Mouse (Mus musculus): ENCODE data around the gene Rnaseh2a. TPM values are rescaled to one million over a fixed set of nuclear protein-coding genes. Genes with fewer than 3 reads are reported as not detected.
"Not testable (repeated sequence)": the region's sequence is repeated elsewhere in the genome, so short reads cannot be mapped to it uniquely, and the experiment has no call there.

The Rnaseh2a gene
- polyA plus RNA-seq, 1 experiment: not detected

DNA sequence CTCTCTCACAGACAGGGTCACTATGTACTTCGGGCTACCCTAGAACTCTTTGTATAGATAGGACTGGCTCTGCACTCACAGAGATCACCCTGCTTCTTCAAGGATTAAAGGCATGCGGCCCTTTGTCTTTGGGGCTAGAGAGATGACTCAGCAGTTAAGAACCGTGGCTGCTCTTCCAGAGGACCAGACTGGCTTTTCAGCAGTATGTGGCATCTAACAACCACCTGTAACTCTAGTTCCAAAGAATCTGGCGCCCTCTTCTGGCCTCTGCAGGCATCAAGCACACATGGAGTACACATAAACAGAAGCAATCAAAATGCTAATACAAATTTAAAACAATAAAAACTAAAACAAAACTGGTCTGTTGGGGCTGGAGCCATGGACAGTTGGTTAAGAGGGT lies 55.6 kb downstream of the Rnaseh2a start:
- Histone ChIP-seq H3K4me1 (ENCODE audit: control insufficient read depth, insufficient read depth, low read length) (peaks cover 12% of the 10 kb centered on the region), H3K4me3 (ENCODE audit: insufficient read depth, low read depth, low read length) (no peak overlapping the region), H3K27ac (ENCODE audit: insufficient read depth, low read depth, low read length) (no peak overlapping the region)
- 49% methylated on average over 4 of the region's 4 CpGs for WGBS
- TF ChIP-seq POLR2A (IDR thresholded peaks at IDR 0.05; ENCODE audit: insufficient read depth, low read depth, low read length): no peak
- no peak for TF ChIP-seq CTCF (IDR thresholded peaks at IDR 0.05; ENCODE audit: insufficient read depth, low read depth, low read length)

DNA sequence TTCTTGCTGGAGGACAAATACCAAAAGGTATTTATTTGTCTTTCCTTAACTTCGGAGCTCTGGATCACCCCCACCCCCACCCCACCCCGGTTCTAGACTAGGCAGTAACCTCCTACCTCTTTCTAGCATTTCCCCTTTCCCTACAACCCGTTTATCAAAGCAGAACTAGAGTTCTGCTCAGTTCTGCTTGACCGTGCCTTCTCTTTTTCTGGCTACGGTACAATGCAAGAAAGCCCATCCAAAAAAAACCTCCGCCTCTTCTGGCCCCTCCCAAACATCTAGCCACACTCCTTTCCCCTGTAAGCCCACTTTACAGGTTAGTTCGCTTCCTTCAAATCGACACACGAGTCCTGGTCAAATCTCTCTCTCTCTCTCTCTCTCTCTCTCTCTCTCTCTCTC lies 56.1 kb downstream of the Rnaseh2a start:
- H3K27ac ChIP-seq (ENCODE audit: insufficient read depth, low read depth, low read length): no peak overlapping the region
- TF ChIP-seq CTCF (IDR thresholded peaks at IDR 0.05; ENCODE audit: insufficient read depth, low read depth, low read length) (no peak), POLR2A (IDR thresholded peaks at IDR 0.05; ENCODE audit: insufficient read depth, low read depth, low read length) (no peak)
- H3K4me3 ChIP-seq (ENCODE audit: insufficient read depth, low read depth, low read length): no peak overlapping the region
- 51% methylated on average over 9 of the region's 9 CpGs for WGBS
- H3K4me1 ChIP-seq (ENCODE audit: control insufficient read depth, insufficient read depth, low read length): peaks cover 16% of the 10 kb centered on the region

DNA sequence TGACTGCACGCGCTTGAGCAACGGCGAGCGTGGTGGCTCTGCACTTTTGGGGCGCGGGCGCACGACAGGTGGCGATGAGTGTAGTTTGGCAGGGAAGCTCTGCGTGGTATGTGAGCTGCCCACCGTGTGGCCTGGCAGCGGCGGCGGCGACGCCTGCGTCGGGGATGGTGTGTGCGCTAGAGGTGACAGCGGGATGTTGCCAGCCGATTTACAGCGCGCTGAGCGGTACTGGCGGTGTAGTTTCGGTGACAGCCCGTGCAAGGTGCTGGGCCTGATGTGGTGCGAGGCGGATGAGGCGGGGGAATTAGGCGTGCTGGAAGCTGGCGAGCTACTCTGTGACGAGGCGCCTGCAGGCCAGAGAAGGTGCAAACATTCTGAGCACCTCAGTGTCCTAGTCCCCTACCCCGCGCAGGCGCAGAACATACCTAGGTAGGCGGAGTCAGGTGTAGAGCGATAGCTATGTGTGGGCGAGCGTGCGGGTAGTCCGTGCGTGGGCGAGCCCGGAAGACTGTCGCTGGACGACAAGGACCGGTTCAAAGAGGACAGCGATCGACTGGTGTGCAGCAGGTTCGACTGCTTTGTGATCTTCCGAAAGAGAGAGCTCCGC lies 56.6 kb downstream of the Rnaseh2a start:
- no peak for TF ChIP-seq CTCF (IDR thresholded peaks at IDR 0.05; ENCODE audit: insufficient read depth, low read depth, low read length)
- WGBS: 37% methylated on average over 55 of the region's 55 CpGs
- H3K4me3 ChIP-seq (ENCODE audit: insufficient read depth, low read depth, low read length): no peak overlapping the region
- peaks cover 19% of the 10 kb centered on the region for H3K4me1 ChIP-seq (ENCODE audit: control insufficient read depth, insufficient read depth, low read length)
- no peak overlapping the region for H3K27ac ChIP-seq (ENCODE audit: insufficient read depth, low read depth, low read length)

DNA sequence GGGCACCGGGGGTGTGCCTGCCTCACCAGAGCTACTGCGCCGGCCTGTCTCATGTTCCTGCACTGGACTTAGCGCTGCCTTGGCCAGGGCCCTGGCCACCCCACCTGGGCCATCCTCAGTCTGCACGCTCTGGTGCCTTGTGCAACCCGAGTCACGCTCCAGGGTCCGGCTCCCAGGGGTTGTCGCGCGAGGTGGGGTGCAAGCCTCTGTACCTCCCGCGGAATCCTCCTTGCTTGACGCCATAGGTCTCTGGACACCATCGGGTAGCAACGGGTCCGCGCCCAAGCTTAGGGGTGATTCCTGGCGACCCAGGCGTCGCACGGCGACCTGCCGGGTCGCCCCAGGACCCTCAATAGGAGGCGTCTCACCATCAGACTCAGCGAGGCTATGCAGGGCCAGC lies 57.2 kb downstream of the Rnaseh2a start:
- no peak for TF ChIP-seq CTCF (IDR thresholded peaks at IDR 0.05; ENCODE audit: insufficient read depth, low read depth, low read length)
- no peak for TF ChIP-seq POLR2A (IDR thresholded peaks at IDR 0.05; ENCODE audit: insufficient read depth, low read depth, low read length)
- no peak overlapping the region for H3K27ac ChIP-seq (ENCODE audit: insufficient read depth, low read depth, low read length)
- 64% methylated on average over 27 of the region's 27 CpGs for WGBS
- H3K4me3 ChIP-seq (ENCODE audit: insufficient read depth, low read depth, low read length): no peak overlapping the region
- peaks cover 19% of the 10 kb centered on the region for H3K4me1 ChIP-seq (ENCODE audit: control insufficient read depth, insufficient read depth, low read length)

DNA sequence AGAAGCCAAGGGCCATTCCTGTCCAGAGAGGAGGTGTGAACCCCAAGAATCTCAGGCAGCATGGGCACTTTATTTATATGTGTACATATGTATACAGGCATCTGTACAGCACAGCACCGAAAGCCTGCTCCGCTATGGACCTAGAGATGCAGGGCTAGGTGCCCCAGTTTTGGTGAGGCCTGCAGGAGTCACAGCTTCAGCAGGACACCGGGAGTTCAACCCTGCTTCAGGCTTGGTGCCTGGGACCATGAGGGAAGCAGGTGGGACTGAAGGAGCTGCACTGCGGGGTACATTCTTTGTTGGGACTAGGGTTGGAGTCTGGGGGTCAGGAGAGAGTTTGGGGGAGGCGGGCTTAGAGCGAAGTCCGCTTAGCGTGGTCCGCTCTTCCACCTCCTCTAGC lies 57.7 kb downstream of the Rnaseh2a start:
- TF ChIP-seq POLR2A (IDR thresholded peaks at IDR 0.05; ENCODE audit: insufficient read depth, low read depth, low read length) (no peak), CTCF (IDR thresholded peaks at IDR 0.05; ENCODE audit: insufficient read depth, low read depth, low read length) (no peak)
- Histone ChIP-seq H3K27ac (ENCODE audit: insufficient read depth, low read depth, low read length) (no peak overlapping the region), H3K4me1 (ENCODE audit: control insufficient read depth, insufficient read depth, low read length) (peaks cover 19% of the 10 kb centered on the region), H3K4me3 (ENCODE audit: insufficient read depth, low read depth, low read length) (no peak overlapping the region)
- WGBS: 92% methylated on average over 9 of the region's 9 CpGs

DNA sequence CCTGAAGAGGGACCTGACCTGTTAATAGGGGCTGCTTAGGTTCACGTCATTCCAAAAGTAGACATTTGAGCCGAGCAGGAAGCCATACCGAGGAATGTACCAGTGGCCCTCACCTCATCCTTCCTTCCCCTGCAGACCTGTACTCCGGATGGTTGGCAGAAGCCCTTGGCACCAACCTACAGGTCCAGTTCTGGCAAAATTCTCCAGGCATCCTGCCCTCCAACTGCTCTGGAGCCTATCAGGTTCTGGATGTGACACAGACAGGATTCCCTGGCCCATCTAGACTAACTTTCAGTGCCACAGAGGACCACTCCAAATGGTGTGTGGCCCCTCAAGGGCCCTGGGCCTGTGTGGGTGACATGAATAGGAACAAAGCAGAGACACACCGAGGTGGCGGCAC lies 59.0 kb downstream of the Rnaseh2a start:
- WGBS: 88% methylated on average over 6 of the region's 6 CpGs
- TF ChIP-seq POLR2A (IDR thresholded peaks at IDR 0.05; ENCODE audit: insufficient read depth, low read depth, low read length) (no peak), CTCF (IDR thresholded peaks at IDR 0.05; ENCODE audit: insufficient read depth, low read depth, low read length) (no peak)
- Histone ChIP-seq H3K4me3 (ENCODE audit: insufficient read depth, low read depth, low read length) (no peak overlapping the region), H3K27ac (ENCODE audit: insufficient read depth, low read depth, low read length) (no peak overlapping the region), H3K4me1 (ENCODE audit: control insufficient read depth, insufficient read depth, low read length) (peaks cover 19% of the 10 kb centered on the region)

DNA sequence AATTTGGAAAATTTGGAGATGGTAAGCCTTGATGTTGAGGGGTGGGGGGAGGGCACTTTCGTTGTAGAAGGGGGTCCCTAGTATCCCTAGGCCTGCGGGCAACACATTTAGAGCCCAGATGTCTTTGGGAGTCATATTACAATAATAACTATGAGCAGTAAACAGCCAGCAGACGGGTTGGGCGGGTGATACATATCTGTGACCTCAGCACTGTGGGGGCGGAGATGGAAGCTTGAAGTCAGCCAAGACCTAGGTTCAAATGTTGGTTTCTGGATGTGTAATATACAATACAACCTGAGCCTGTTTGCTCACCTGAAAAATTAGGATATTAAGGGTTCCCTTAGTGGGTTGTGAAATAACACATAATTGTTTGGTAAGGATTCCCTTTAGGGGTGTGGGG lies 59.6 kb downstream of the Rnaseh2a start:
- 83% methylated on average over 5 of the region's 5 CpGs for WGBS
- peaks cover 19% of the 10 kb centered on the region for H3K4me1 ChIP-seq (ENCODE audit: control insufficient read depth, insufficient read depth, low read length)
- TF ChIP-seq CTCF (IDR thresholded peaks at IDR 0.05; ENCODE audit: insufficient read depth, low read depth, low read length) (no peak), POLR2A (IDR thresholded peaks at IDR 0.05; ENCODE audit: insufficient read depth, low read depth, low read length) (no peak)

DNA sequence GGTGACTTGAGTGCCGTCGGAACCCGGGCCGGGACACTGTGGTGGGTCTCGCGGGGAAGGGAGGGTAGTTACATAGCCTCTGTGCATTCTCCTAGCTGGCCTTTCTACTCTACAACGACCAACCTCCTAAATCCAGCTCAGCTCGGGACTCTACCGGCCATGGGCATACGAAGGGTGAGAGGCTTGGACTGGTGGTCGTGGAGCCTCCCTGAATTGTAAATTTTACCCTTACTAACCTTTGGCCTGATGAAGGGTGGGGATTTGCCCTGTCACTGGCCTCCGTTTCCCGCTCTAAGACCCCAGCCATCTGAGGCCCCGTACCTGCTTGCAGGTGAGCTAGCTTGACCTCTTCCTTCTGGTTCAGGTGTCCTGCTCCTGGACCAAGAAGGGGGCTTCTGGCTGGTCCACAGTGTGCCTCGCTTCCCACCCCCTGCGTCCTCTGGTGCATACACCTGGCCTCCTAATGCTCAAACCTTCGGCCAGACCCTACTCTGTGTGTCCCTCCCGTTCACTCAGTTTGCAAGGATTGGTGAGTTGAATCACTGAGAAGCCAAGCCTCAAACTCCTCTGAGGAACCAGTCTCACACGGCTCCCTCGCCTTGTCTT lies 60.3 kb downstream of the Rnaseh2a start:
- Histone ChIP-seq H3K4me3 (ENCODE audit: insufficient read depth, low read depth, low read length) (peak overlapping the region; percentile 46; the same call in 1 of the 2 replicates), H3K27ac (ENCODE audit: insufficient read depth, low read depth, low read length) (no peak overlapping the region), H3K4me1 (ENCODE audit: control insufficient read depth, insufficient read depth, low read length) (peaks cover 19% of the 10 kb centered on the region)
- WGBS: 62% methylated on average over 20 of the region's 20 CpGs
- TF ChIP-seq POLR2A (IDR thresholded peaks at IDR 0.05; ENCODE audit: insufficient read depth, low read depth, low read length) (no peak), CTCF (IDR thresholded peaks at IDR 0.05; ENCODE audit: insufficient read depth, low read depth, low read length) (no peak)

More for the DNA sequence above, 59.6 kb downstream of the Rnaseh2a start:
- Histone ChIP-seq H3K27ac (ENCODE audit: insufficient read depth, low read depth, low read length) (no peak overlapping the region), H3K4me3 (ENCODE audit: insufficient read depth, low read depth, low read length) (no peak overlapping the region)

DNA sequence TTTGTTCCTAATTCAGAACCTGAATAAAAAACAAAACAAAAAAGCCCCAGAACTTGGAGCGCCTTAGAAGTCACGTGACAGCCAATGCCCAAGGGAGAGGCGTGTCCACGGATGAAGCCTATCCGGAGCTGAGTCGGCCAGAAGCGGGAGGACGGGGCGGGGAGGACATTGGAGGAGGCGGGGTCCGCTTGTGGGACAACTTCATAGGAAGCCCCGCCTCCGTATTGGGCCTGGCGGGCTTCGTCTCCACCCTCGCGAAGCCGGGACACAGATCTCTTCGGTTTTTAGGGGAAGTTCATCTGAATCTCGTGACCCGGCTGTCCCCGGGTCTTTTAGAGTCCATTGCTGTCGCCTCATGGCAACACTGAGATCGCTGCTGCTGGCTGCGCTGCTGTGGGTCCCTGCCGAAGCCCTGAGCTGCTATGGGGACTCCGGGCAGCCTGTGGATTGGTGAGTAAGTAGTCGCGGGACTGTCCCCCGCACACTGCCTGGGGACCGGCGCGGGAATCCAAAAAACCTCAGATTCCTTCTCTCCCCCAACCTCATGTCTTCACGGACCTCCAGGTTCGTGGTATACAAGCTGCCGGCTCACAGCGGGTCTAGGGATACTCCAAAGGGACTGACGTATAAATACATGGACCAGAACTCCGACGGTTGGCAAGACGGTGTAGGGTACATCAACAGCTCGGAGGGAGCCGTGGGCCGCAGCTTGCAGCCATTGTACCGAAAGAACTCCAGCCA lies 61.0 kb downstream of the Rnaseh2a start, which contains the start of gene Dnase2a:
Gene Dnase2a (plus strand): TSS at position 140 of the 741 bp plus-strand sequence.
- Histone ChIP-seq H3K4me3 (ENCODE audit: insufficient read depth, low read depth, low read length) (peak within 1 kb of the TSS; percentile 46), H3K4me1 (ENCODE audit: control insufficient read depth, insufficient read depth, low read length) (peaks cover 19% of the 10 kb centered on the region), H3K27ac (ENCODE audit: insufficient read depth, low read depth, low read length) (no peak within 1 kb of the TSS)
- WGBS: 6% methylated on average over 45 of the region's 45 CpGs
- no peak for TF ChIP-seq CTCF (IDR thresholded peaks at IDR 0.05; ENCODE audit: insufficient read depth, low read depth, low read length)
- TF ChIP-seq POLR2A (IDR thresholded peaks at IDR 0.05; ENCODE audit: insufficient read depth, low read depth, low read length): 0 out of 2 replicates have a peak, but pooled peaks have one; percentile 28

DNA sequence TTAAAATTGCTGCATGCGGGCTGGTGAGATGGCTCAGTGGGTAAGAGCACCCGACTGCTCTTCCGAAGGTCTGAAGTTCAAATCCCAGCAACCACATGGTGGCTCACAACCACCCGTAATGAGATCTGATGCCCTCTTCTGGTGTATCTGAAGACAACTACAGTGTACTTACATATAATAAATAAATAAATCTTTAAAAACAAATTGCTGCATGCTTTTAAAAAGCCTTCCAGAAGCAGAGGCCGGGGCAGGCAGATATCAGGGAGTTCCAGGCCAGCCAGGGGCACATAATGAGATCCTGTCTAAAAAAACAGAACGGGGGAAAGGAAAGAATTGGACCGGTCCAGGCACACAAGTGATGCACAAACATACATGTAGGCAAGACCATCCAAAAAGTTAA lies 61.6 kb downstream of the Rnaseh2a start:
- not testable (repeated sequence) for H3K4me3 ChIP-seq (ENCODE audit: insufficient read depth, low read depth, low read length); H3K27ac ChIP-seq (ENCODE audit: insufficient read depth, low read depth, low read length)
- 31% methylated on average over 7 of the region's 7 CpGs for WGBS
- peaks cover 16% of the 10 kb centered on the region for H3K4me1 ChIP-seq (ENCODE audit: control insufficient read depth, insufficient read depth, low read length)
